Mouse (Mus musculus): ENCODE data around the gene Hspb7.

Gene Hspb7

DNA sequence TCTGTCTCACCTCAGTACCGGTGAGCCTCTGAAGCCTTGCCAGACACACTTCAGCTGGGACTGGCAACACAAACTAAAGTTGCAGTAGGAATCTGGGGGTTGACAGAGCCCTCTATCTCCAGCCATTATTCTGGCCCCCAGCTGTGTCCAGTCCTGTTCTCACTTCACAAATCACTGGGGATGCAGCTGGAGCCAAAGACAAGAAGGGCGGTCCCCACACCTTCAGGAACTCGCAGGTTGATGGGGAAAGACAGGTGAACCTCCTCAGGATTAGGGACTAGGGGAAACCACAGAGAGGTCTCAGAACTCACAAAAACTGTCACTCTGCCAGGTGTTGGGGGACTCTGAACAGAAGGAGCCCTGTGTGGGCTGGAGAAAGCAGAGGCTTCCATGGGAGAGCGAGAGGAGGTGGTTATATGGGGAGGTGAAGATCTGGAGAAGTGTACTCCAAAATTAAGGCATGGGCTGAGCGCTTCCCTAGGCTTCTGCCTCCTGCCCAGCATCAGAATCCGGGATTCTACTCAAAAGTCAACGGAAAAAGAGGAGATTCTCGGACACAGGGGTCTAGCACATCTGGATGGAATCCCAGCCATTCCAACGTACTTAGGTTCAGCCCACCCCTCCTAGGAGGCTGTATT is at the start of gene Hspb7:
Gene Hspb7, plus strand, starts transcription at position 588 of the 638 bp plus-strand sequence.
- in situ Hi-C loops (cut with MboI, MseI) = loop anchor here (10.0 kb wide), 1 partner anchor 716 kb away; the partner anchor contains the start of gene Rcc2

DNA sequence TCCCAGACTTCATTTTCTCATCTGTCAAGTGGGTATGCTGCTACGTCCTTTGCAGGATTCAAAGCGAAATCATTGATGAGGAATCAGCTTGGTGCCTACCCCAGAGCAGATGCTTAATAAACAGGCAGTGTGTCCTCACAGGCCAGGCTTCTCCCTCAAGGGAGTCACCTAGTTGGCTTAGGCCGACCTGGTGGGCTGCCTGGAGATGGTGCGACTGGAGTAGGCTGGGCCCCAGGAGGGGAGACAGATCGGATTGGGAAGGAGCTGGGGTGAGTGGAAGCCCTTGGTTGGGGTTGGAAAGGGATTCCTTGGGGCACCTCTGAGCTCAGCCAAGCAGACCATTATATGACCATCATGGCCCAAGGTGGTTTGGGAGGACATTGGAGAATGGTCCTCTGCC is 48.2 kb upstream of the Hspb7 start:
- in situ Hi-C loops (cut with MboI, MseI) = no loop called here

DNA sequence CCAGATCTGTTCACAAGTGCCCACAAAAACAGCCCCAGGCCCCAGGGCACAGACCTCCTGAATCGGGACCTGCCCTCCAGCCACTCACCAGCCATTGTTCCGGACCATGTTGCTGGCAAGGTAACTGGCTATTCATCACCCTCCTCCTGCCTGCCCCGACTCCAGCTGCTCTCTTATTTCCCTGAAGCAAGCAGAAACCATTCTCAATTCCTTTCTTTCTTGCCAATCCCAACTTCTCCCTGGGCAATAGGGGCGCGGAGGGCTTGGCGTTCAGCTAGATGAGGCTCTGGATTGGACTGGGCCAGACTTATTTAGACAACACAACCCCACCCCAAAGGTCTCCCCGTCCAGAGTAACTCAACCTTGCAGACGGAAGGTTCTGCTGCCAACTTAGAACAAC is 40.9 kb upstream of the Hspb7 start:
- in situ Hi-C loops (cut with MboI, MseI) = no loop called here

DNA sequence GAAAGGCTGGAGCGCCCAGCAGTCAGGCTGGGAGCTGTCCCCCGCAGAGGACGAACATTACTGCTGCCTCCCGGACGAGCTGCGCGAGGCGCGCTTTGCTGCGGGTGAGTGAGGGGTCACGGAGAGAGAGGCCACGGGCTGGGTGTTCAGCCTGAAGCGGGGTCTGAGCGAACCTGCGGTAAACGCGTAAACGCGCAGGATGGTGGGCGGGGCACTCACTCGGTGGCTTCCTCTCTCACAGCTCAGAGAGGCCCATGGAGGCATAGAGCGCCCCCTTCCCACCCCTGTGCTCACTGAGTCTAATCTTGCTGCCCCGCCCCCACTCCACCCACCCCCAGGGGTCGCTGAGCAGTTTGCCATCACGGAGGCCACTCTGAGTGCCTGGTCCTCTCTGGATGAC is 38.2 kb upstream of the Hspb7 start:
- in situ Hi-C loops (cut with MboI, MseI) = no loop called here

DNA sequence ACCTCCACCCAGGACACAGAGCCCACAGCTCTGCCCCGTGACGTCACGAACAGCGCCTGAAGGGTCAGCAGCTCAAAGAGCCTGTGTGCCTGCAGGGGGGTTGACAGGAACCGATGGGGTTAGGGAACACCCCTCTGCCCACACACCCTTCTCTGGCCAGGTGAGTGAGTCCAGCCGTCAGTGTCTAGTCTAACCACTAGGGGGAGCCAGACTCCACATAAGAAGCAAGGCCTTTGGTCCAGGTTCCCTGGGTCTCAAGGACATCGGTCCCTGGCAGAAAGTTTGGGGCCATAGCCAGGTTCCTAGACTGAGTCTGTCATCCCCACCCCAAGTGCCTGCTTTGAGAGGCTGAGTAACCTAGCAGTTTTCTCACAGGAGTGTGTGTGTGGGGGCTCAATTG is 35.3 kb upstream of the Hspb7 start:
- in situ Hi-C loops (cut with MboI, MseI) = no loop called here

DNA sequence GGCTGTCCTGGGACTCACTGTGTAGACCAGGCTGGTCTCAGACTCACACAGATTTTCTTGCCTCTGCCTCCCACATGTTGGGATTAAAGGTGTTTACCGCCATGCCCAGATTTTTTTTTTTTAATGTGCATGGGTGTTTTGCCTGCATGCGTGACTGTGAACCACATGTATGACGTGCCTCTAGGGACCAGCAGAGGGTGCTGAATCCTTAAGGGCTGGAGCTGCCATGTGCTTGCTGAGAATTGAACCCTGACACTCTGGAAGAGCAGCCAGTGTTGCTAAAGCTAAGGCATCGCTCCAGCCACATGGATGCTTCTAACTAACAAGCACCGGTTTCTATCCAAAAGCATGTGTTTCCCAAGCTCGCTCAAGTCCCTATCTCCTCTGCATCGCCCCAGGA is 34.4 kb upstream of the Hspb7 start:
- in situ Hi-C loops (cut with MboI, MseI) = no loop called here

DNA sequence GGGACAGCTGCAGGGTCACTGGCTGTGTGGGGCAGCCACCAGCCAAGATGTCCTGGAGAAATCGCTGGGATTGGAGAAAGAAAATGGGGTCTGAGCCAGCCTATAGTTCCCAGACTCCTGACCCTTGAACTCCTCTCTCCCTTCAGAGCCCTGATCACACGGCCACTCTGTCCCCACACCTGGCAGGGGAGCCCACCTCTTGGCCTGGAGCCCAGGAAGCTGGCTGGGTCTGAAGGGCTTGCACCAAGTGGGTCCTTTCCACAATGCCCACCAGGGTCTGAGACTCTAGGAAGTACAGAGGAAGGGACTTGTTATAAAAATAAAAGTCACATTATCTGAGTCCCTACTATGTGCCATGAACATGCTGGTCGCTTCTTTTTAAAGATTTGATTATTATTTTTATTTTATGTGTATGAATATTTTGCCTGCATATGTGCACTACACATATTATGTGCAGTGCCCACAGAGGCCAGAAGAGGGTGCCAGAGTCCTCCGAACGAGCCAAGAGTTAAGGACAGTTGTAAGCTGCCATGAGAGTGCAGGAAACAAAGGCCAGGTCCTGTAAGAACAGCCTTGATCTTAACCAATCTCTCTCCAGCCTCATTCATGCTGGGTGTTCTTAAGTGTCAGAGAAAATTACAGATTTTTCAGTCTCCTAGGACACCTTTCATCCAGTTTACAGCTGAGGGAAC is 33.3 kb upstream of the Hspb7 start:
- in situ Hi-C loops (cut with MboI, MseI) = no loop called here

DNA sequence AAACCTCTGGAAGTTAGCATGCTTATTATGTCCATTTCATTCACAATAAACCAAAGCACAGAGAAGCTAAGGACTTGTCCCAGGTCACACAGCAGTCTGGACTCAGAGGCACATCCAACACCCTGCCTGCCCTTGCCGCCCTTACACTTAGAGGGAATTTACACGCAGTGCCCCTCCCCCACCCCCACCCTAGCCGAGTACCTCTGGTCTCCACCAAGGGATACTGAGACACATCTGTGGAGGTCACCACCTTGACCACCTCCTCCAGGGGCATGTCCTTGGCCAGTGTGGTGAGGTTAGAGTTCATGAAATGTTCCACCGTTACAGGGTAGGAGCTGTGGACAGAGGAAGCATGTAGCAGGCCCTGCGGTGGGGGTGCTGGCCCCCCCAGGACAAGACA is 32.6 kb upstream of the Hspb7 start:
- in situ Hi-C loops (cut with MboI, MseI) = no loop called here

DNA sequence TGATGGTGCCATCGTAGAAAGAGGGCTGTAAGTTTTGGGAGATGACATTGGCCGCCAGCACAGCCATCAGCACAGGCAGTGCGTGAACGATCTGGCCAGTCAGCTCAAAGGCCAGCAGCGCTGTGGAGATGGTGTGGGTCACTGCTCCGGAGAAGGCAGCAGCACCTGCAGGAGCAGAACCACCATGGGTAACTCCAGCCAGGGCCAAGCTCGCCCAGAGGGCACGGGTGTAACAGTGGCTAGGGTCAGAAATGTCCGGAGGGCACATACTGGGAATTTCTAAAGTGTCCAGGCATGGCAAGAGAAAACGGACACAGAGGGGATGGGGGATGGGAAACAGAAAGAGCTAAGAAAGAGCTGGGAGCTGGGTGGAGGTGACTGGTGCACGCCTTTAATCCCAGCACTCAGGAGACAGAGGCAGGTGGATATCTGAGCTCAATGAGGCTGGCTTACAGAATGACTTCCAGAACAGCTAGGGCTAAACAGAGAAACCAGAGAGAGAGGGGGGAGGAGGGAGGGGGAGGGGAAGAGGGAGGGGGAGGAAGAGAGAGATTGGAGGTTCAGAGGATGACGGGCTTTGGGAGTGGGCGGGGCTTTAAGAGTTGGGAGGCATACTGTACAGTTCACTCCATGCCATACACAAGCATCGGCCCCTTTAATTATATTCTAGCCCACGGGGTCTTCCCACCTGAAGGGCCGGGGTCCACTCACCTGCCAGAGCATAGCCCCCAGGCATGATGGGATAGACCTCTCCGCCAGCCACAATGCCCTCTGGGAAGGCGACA is 31.0 kb upstream of the Hspb7 start:
- in situ Hi-C loops (cut with MboI, MseI) = no loop called here

DNA sequence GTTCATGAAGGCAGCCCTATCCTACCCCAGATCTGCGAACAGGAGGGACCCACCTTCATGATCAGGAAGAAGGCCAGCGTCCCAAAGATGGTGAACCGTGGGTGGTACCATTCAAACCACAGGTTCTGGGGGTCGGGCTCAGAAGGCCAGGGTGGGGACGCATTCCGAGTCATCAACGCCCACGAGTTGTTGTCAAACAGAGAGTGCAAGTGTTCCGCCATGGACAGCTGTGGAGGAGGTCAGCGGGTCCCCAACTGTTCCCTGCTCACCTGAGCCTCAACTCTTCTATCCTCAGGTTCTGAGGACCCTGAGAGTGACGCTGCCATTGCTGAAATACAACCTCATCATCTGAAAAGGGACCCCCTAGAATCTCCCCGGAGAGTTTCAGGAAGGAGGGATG is 29.3 kb upstream of the Hspb7 start:
- in situ Hi-C loops (cut with MboI, MseI) = no loop called here

DNA sequence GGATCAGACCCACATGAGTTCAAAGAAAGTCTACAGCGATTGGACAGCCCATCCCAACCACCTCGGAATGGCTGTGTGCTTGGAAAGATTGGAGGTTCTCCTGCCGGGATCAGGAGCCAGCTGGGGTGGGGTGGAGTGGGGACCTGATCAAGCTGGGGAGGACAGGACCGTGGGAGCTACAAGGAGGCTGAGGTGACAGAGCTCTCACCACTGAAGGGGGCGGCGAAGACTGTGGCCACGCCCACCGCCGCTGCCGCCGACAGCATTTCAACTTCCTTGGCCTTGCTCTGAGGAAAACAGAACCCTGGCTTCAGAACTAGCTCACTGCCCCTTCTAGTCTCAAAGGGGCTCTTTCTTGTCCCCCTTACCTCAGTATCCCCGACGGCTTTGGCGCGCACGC is 25.8 kb upstream of the Hspb7 start:
- in situ Hi-C loops (cut with MboI, MseI) = no loop called here

DNA sequence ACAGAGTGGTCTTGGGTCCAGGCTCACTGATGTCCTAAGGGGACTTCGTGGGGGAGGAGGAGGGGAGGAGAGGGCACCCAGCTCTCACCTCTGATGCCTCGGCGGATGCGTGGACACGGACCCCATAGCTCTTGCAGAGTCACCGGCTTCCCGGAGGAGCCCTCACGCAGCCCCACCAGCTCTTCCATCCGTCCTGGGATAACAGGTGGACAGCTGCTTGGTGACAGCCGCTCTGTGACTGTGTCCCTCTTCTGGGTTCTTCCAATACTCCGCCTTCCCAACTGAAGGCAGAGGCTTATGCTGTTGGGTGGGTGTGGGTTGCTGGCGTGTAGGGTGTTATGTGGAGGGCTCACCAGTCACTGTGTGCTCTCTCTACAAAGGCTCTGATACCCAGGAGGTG is 22.7 kb upstream of the Hspb7 start:
- in situ Hi-C loops (cut with MboI, MseI) = no loop called here

DNA sequence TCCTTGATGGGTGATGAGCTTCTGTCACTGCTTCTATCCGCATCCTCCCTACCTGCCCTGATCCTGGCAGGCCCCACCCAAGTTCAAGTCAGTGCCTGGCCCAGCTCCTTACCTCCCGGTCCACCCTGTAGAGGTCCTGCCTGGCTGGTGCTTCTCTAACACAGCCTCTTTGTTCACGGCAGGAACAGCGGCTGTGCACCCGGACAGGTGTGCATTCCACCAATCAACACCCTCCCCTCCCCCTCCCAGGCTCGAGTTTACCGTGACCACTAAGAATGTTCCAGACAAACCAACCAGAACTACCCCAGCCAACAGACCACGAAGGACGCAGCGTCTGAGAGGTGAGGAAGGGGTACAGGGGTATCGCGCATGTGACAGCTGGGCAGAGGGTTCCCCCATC is 22.0 kb upstream of the Hspb7 start, which contains the start of gene Clcnka:
Gene Clcnka, minus strand, starts transcription at position 180 of the 400 bp plus-strand sequence.
- in situ Hi-C loops (cut with MboI, MseI) = no loop called here

DNA sequence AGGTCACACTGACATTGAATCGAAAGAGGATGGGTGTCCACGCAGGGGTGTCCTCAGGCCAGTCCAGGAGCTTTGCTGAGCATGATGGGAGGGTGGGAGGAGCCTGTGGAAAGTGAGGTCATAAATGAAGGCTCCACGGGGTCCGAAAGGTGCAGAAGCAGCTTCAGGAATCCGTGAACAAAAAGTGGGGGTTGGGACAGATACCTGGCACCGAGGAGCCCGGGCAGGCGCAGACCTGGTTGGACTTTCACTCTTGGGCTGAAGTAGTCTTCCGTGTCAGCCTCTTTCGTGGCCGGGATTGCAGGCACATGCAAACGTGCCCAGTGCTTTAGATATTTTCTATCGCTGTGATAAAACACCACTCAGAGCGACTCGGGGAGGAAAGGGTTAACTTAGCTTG is 20.4 kb upstream of the Hspb7 start:
- in situ Hi-C loops (cut with MboI, MseI) = no loop called here

DNA sequence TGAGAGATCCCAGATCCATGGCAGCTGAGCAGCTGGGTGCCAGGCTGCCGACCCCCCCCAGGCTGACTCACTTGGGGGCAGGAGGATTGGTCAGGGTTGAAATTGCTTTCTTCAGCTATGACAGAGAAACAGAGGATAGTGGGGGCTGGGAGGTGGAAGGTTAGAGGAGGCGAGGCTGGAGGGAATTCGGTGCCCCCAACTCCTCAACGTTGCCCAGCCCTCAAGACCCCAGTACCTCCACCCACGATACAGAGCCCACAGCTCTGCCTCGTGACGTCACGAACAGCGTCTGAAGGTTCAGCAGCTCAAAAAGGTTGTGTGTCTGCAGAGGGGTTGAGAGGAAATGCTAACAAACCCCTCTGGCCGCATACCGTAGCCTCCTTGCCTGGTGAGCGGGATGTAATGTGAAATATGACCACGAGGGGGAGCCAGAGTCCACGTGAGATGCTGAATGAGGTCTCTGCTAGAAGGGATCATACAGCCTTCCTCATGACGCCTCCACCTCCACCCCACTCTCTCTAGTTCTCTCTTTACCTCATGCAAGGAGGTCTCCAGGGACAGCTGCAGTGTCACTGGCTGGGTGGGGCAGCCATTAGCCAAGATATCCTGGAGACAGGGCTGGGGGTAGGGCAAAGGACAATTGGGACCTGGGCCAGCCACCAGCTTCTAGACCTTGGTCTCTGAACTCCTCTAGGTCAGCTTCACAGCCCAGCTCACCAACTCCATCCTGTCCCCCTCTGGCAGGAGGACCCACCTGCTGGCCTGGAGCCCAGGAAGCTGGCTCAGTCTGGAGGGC is 15.9 kb upstream of the Hspb7 start:
- in situ Hi-C loops (cut with MboI, MseI) = loop anchor here (5.0 kb wide), 1 partner anchor 153 kb away; no protein-coding TSS in a partner anchor

DNA sequence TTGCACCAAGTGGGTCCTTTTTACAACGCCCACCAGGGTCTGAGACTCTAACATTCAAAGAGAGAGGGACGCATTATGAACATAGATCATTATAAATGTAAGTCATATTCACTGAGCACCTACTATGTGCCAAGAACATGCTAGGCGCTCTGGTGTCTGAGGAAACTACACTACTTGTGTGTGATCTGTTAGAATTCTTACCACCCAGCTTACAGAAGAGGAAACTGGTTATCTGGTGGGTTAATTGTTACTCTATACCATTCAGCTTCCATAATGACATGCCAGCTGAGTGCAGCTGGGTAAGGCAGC is 15.3 kb upstream of the Hspb7 start:
- in situ Hi-C loops (cut with MboI, MseI) = loop anchor here (5.0 kb wide), 1 partner anchor 152 kb away; no protein-coding TSS in a partner anchor

DNA sequence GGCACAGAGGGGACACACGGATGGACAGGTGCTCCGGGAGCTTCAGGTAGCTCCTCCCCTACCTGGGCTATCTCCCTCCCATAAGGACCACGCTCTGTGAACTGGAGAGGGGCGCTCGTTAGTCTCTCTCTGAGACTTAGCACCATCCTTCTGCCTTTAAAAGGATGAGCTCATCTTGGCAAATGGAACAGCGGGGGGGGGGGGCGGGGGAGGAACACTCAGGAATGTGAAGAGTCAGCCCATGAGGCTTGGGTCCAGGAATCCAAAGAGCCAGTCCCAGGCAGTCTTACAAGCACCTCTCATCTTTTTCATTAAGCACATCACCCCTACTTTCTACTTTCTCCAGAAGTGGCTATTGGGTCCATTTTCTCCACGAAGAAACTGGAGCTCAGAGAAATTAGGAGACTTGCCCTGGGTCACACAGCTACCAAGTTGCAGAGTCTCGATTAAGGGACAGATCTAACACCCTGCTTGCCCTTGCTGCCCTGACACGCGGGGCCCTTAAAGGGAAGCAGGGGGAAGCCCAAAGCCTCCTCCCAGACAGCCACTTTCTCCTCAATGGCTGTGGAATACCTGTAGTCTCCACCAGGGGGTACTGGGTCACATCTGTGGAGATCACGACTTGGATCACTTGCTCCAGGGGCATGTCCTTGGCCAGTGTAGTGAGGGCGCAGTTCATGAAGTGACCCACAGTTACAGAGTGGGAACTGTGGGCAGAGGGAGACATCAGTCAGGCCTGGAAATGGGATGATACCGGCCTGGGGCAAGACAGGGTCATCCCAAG is 13.9 kb upstream of the Hspb7 start:
- in situ Hi-C loops (cut with MboI, MseI) = loop anchor here (5.0 kb wide), 1 partner anchor 151 kb away; no protein-coding TSS in a partner anchor

DNA sequence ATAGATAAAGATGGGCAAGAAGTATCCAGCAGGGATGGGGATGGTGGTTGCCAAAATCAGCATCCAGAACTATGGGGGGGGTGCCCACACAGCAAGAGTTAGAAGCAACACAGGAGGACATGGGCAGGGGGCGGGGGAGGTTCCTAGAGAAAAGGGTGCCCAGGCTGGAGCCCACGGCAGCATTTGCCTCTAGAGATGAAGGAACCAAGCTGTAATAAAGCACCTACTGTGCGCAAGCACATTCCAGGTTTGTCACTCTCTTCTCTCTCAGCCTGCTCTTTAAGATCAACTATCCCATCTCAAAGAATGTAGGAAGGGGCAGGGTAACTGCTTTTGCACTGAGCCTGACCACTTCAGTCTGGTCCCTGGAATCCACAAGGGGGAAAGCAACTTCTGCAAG is 12.0 kb upstream of the Hspb7 start:
- in situ Hi-C loops (cut with MboI, MseI) = loop anchor here (5.0 kb wide), 1 partner anchor 149 kb away; no protein-coding TSS in a partner anchor

DNA sequence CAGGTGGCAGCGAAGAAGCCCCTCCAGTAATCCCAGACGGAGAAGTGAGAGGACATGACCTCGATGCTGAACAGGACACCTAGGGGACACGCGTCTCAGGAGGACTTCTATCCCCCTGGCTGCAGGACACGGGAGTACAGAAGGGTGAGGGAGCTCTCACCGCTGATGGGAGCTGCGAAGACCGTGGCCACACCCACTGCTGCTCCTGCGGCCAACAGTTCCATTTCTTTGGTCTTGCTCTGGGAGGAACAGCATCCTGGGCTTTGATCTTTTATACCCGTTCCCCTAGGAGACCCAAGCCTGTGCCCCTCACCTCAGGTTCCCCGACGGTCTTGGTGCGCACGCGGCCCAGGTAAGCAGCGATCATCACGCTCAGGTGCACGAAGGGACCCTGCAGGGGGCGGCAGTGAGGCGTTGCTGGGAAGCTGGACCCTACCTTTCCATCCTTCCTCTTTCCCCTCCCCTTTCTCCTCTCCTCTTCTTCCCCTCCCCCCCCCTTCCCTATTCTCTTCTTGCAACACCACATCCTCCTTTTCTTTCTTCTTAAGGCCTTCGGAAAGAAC is 9.1 kb upstream of the Hspb7 start:
- in situ Hi-C loops (cut with MboI, MseI) = no loop called here

DNA sequence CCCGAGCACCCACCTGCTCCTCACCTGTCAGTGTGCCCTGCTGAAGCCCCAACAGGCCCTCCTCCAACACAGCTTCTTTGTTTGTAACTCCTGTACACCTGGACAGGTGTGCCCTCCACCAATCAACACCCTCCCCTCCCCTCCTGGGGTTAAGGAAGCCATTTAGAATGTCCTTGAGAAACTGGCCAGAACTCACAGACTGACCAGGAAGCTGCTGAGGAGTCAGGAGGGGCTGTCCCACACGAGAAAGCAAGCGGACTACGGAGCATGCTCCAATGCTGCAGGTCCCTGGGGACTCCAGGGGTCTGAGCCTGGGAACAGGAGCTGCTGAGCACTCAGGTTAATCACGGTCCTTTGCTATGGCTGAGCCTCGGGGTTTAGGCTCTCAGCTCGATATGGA is 4.7 kb upstream of the Hspb7 start, which contains the start of gene Clcnkb:
Gene Clcnkb, minus strand, starts transcription at position 91 of the 400 bp plus-strand sequence.
- in situ Hi-C loops (cut with MboI, MseI) = no loop called here
